Mouse (Mus musculus) lung, embryonic 14.5 days (tissue): Measurements from ENCODE around the gene Grik4. TPM values are rescaled to one million over a fixed set of nuclear protein-coding genes. Genes with fewer than 3 reads are reported as not detected.

ENCODE experiments used
- ATAC-seq: fragments of 200-750 bp; cut with Nextera tagmentation; 2 replicates; pipeline ENCODE4 v1.8.0; 2017; ENCODE audit warnings: mild to moderate bottlenecking, moderate TSS enrichment, moderate library complexity; ENCODE audit not compliant: insufficient read depth
- DNase-seq: peaks from one replicate; pipeline ENCODE4 v3.0.0-alpha.2; 2015
- H3K27ac ChIP-seq: fragments of 300-500 bp; sonication (generic); 2 replicates; pipeline ENCODE4 v1.5.1; 2014; ENCODE audit warnings: low read depth, mild to moderate bottlenecking, moderate library complexity
- H3K27me3 ChIP-seq: fragments of 300-500 bp; sonication (generic); 2 replicates; pipeline ENCODE4 v1.6.1; 2014; ENCODE audit warnings: low read length, control low read depth; ENCODE audit not compliant: insufficient read depth
- H3K36me3 ChIP-seq: fragments of 300-500 bp; sonication (generic); 2 replicates; pipeline ENCODE4 v1.6.1; 2014; ENCODE audit warnings: control low read depth; ENCODE audit not compliant: insufficient read depth
- H3K4me1 ChIP-seq: fragments of 300-500 bp; sonication (generic); 2 replicates; pipeline ENCODE4 v1.6.1; 2014; ENCODE audit warnings: antibody characterized with exemption, control low read depth; ENCODE audit not compliant: insufficient read depth
- H3K4me2 ChIP-seq: fragments of 300-500 bp; sonication (generic); 2 replicates; pipeline ENCODE4 v1.6.1; 2014; ENCODE audit warnings: mild to moderate bottlenecking
- H3K4me3 ChIP-seq: fragments of 300-500 bp; sonication (generic); 2 replicates; pipeline ENCODE4 v1.5.1; 2014; ENCODE audit warnings: low read depth, low read length
- H3K9ac ChIP-seq: fragments of 300-500 bp; sonication (generic); 2 replicates; pipeline ENCODE4 v1.6.1; 2014
- H3K9me3 ChIP-seq: fragments of 300-500 bp; sonication (generic); 2 replicates; pipeline ENCODE4 v1.6.1; 2016; ENCODE audit warnings: low read depth, low read length, control low read depth
- CTCF ChIP-seq: IDR thresholded peaks from 2 replicates; pipeline ENCODE4 v1.5.1; 2016; ENCODE audit warnings: antibody characterized with exemption, low read depth
- WGBS: fragments of 180-500 bp; shearing (Covaris S2); extraction: QIAGEN DNeasy Blood & Tissue Kit; methylation state at CpG from one replicate; pipeline ENCODE4 v1.1.7; 2014; 5-methylcytosine and 5-hydroxymethylcytosine counted together
- polyA plus RNA-seq: library from polyadenylated mRNA; unstranded; fragments of >200 nt; fragmentation: Nextera tagmentation; extraction: Ambion mirVana; gene quantifications from 2 replicates; pipeline ENCODE4 v1.2.1, GENCODE M21; 2014

The Grik4 gene
- polyA plus RNA-seq, 1 experiment from 2014 or later, result 2.2 TPM

DNA sequence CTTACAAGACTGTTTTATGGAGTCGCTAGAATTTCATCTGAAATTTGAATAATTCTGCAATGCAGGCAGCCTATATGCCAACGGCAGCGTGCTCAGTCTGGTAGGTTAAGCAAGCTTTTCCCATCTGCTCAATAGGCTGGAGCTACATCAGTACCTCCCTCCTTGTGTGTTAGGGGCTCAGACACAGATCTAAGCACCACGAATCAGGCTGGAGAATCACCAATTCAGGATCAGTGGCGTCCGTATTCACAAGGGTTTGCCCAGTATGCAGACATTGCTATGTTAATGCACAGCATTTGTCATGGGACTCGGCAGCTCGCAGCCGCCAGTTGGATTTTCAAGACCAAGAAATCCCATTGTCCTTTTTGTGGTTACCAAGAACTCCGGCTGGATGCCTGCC, 399.8 kb downstream of the Grik4 start:
- Histone ChIP-seq H3K4me2 (no peak overlapping the region), H3K9ac (no peak overlapping the region), H3K27ac (no peak overlapping the region), H3K4me3 (no peak overlapping the region), H3K27me3 (no peaks in the 10 kb centered on the region), H3K9me3 (no peaks in the 10 kb centered on the region), H3K36me3 (no peaks in the 10 kb centered on the region), H3K4me1 (no peaks in the 10 kb centered on the region)
- TF ChIP-seq CTCF, result no peak
- DNase-seq, result no peak
- ATAC-seq, result no peak
- WGBS, result 83% methylated on average over 10 of the region's 10 CpGs

DNA sequence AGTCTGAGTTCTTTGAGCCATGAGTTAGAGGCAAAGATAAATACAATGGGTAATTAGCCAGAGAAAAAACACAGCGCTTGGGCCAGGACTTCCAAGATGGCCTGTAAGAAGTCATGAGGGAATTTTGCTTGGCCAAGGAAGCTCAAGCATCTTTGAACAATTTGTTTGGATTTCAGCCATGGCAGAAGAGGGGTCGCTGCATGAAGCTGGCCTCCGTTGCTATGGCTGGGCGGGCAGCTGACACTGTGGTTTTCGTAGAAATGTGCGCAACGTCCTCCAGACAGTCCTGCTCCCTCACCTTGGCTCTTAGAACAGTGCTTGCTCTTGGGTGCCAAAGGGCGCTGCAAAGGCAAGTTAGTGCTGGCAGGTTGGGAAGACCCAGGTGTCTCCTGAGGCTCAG, 410.8 kb downstream of the Grik4 start:
- Histone ChIP-seq H3K27me3 (no peaks in the 10 kb centered on the region), H3K9ac (no peak overlapping the region), H3K4me1 (peaks cover 15% of the 10 kb centered on the region; the same call in 1 of the 2 replicates), H3K9me3 (no peaks in the 10 kb centered on the region), H3K27ac (no peak overlapping the region), H3K4me3 (no peak overlapping the region), H3K4me2 (no peak overlapping the region), H3K36me3 (no peaks in the 10 kb centered on the region)
- no peak for DNase-seq
- no peak for ATAC-seq
- 74% methylated on average over 8 of the region's 8 CpGs for WGBS
- TF ChIP-seq CTCF, result no peak

DNA sequence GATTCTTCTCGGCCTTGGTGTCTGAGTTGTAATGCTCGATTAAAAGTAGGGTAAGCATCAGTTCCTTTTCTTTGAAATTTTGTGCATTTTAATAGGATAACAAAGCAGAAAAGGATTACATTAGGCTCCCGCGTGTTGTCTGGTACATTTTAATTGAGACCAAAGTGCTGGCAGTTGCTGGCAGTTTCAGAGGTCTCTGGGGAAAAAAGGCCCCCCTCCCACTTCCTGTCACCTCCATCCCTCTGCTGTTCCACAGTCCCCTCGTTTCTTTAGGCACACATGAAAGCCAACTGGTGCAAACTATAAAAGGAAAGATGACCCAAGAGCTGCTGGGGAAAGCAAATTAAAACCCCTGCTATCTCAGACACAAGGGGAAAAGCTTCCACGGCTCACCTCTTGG, 411.3 kb downstream of the Grik4 start:
- no peak overlapping the region for H3K9ac ChIP-seq
- H3K36me3 ChIP-seq, result no peaks in the 10 kb centered on the region
- no peak for DNase-seq
- no peaks in the 10 kb centered on the region for H3K27me3 ChIP-seq
- no peak for ATAC-seq
- no peak overlapping the region for H3K4me3 ChIP-seq
- no peak overlapping the region for H3K4me2 ChIP-seq
- H3K27ac ChIP-seq, result no peak overlapping the region
- no peak for TF ChIP-seq CTCF
- peaks cover 15% of the 10 kb centered on the region; the same call in 1 of the 2 replicates for H3K4me1 ChIP-seq
- 26% methylated on average over 6 of the region's 6 CpGs for WGBS
- no peaks in the 10 kb centered on the region for H3K9me3 ChIP-seq

DNA sequence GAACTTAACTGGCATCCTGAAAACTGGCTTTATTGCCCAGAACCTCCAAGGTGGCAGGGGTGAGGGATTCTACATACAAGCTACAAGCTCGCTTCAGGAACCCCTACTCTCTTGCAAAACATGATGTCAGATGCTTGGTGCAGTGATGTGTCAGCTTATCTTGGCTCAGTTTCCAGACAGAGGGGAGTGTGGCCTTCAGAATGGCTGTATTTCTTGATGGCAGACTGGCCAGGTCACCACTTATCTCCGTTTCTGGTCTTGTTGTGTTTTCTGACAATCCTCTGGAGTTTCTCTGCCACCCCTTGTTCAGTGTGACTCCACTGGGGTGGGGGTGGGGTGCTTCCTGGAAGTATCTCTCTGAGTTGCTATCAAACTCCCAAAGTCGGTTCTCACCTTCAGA, 412.3 kb downstream of the Grik4 start:
- DNase-seq, result no peak
- Histone ChIP-seq H3K4me2 (no peak overlapping the region), H3K4me3 (no peak overlapping the region), H3K9ac (no peak overlapping the region), H3K36me3 (no peaks in the 10 kb centered on the region), H3K4me1 (peaks cover 15% of the 10 kb centered on the region; the same call in 1 of the 2 replicates), H3K27me3 (no peaks in the 10 kb centered on the region), H3K27ac (no peak overlapping the region), H3K9me3 (no peaks in the 10 kb centered on the region)
- 21% methylated on average over 3 of the region's 3 CpGs for WGBS
- no peak for ATAC-seq
- TF ChIP-seq CTCF, result no peak

DNA sequence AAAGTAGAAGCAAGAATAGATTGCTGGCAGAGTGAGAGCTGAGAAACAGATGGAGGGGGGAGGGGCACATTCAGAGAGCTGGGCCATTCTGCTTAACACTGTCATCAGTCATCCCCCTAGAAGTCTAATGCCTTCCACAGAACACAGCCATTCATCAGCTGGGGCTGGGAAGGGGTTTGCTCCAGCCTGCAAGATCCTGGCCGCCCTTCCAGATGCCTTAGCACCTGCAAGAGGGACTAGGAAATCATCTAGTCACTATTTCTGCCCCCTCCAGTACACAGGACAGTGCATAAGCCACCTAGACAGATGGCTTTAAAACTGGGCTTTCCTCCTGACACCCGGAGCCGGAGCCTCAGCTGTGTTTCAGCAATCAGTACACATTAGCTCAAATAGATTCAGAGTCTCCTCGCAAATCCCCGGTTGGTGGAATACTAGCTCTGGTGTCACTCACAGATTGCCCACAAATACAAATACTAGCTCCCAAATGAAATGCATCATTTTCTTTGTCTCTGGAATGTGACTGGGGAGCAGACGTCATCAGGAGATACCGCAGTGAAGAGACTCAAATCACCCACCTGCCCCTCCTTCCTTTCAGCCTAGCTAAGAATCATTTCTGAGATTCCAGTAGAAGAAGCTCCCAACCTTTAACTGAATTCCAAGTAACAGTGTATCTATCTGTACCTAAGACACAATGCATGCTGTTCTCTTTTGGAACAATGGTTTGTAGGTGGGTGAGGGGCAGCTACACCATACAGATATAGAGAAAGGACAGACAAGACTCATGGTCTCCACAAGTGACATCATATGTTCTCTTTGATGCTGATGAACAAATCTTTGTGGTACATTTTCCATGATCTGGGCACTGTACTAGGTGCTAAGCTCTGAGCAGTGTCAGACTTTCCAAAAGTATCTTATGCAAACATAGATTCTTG, 413.8 kb downstream of the Grik4 start:
- H3K9ac ChIP-seq, result no peak overlapping the region
- H3K9me3 ChIP-seq, result no peaks in the 10 kb centered on the region
- H3K27ac ChIP-seq, result no peak overlapping the region
- TF ChIP-seq CTCF, result no peak
- no peak overlapping the region for H3K4me2 ChIP-seq
- H3K4me3 ChIP-seq, result no peak overlapping the region
- H3K27me3 ChIP-seq, result no peaks in the 10 kb centered on the region
- WGBS, result 41% methylated on average over 7 of the region's 7 CpGs
- peaks cover 15% of the 10 kb centered on the region; the same call in 1 of the 2 replicates for H3K4me1 ChIP-seq
- no peak for DNase-seq
- H3K36me3 ChIP-seq, result no peaks in the 10 kb centered on the region
- no peak for ATAC-seq

DNA sequence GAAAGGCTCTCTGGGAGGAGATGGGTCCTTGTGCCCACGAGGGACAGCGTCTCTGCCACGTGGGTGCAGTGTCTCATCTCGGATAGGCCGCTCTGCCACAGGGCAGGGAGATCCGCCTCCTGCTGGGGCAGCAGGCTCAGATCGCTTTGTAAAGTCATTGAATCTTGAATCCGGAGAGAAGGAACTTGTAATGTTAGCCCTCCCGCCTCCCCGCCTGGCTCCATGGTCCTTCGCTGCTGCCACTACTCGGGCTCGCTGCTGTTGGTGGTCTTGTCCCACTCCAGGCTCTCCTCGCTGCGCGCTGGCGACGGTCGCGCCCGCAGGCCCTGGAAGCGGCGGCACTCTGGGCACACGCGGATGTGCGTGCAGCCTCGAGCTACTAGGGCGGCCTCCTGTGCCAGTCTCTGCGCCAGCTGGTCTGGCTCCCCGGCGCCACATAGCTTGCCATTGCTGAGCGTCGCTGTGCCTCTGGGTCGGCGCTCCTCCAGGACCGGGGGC, 423.7 kb downstream of the Grik4 start:
- WGBS, result 3% methylated on average over 36 of the region's 36 CpGs
- peak overlapping the region; percentile 33; the same call in 1 of the 2 replicates for H3K27ac ChIP-seq
- peak overlapping the region; percentile 66 for H3K4me2 ChIP-seq
- DNase-seq, result peak; percentile 64
- no peaks in the 10 kb centered on the region for H3K27me3 ChIP-seq
- no peaks in the 10 kb centered on the region for H3K36me3 ChIP-seq
- H3K9ac ChIP-seq, result peak overlapping the region; percentile 46
- ATAC-seq, result peak; percentile 82
- H3K4me1 ChIP-seq, result 0 out of 2 replicates have a peak, but pooled peaks cover 7% of the 10 kb centered on the region
- 0 out of 2 replicates have a peak, but pooled peaks have one; percentile 26 for TF ChIP-seq CTCF
- peak overlapping the region; percentile 33 for H3K4me3 ChIP-seq
- no peaks in the 10 kb centered on the region for H3K9me3 ChIP-seq

DNA sequence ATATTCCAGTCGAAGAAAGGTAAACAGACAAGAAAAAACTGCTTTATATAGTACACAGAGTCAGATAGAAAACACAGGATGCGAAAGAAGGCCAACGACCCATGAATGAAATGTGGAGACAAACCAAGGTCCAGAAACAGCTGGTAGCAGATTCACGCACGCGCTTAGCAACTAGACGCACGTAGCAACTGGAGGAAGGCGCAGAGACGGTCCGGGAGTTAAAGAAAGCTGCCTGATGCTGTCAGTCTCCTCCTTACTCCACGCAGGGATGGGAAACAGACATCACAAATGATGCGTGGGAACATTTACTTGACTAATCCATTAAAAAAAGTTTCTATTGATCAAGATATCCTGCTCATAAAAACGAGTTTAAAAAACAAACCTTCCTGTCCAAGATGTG, 426.1 kb downstream of the Grik4 start:
- H3K4me3 ChIP-seq, result no peak overlapping the region
- WGBS, result 53% methylated on average over 14 of the region's 14 CpGs
- H3K9ac ChIP-seq, result no peak overlapping the region
- no peaks in the 10 kb centered on the region for H3K27me3 ChIP-seq
- H3K4me1 ChIP-seq, result 0 out of 2 replicates have a peak, but pooled peaks cover 7% of the 10 kb centered on the region
- H3K27ac ChIP-seq, result no peak overlapping the region
- no peaks in the 10 kb centered on the region for H3K9me3 ChIP-seq
- ATAC-seq (no peak), DNase-seq (peak; percentile 34)
- H3K4me2 ChIP-seq, result no peak overlapping the region
- no peak for TF ChIP-seq CTCF
- no peaks in the 10 kb centered on the region for H3K36me3 ChIP-seq
